Mouse (Mus musculus): ENCODE measurements at regions not wholly inside any gene's neighbourhood (a gene's known extent, or its start where the extent isn't known, plus 50 kb on each side); places are given as distances from the start of the nearest gene placed in this dataset.

DNA sequence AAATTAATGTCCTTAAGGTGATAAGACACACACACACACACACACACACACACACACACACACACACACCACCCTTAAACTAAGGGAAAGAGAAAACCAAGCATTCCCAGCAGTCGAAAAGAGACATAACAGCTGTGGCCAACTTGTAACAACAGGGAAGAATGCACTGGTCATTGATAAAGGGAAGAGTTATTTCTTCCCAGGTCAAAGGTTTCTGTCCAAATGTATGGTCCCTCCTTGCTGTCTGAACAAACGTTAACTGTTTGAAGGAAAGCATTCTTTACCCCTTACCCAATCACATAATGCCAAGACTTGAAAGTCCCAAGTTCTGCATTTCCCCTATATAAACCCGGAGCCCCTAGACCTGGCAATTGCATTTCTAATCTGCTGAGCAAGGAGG lies 105.2 kb upstream of the Tmeff2 start:
- TF ChIP-seq CTCF (conservative IDR thresholded peaks at IDR 0.05 in 1 of 2, IDR thresholded peaks at IDR 0.05 in 1 of 2; ENCODE audit: low read depth in 2 of 2, low read length in 2 of 2), result no peak
- TF ChIP-seq ZC3H11A (IDR thresholded peaks at IDR 0.05; ENCODE audit: low read depth, low read length), result no peak
- TF ChIP-seq TCF12 (IDR thresholded peaks at IDR 0.05; ENCODE audit: low read depth, low read length), result no peak
- TF ChIP-seq E2F4 (IDR thresholded peaks at IDR 0.05; ENCODE audit: insufficient replicate concordance, low read depth, low read length), result no peak
- TF ChIP-seq EP300 (IDR thresholded peaks at IDR 0.05; ENCODE audit: low read length), result no peak
- TF ChIP-seq KAT2A (IDR thresholded peaks at IDR 0.05; ENCODE audit: insufficient replicate concordance, low read length), result no peak
- no peak for TF ChIP-seq USF2 (conservative IDR thresholded peaks at IDR 0.05; ENCODE audit: low read depth, low read length)

Data from CH12.LX (cell line).